Mouse (Mus musculus) megakaryocyte, embryonic 14.5 days (primary cell): ENCODE results near the gene Slc16a3. TPM values are rescaled to one million over a fixed set of nuclear protein-coding genes. Genes with fewer than 3 reads are reported as not detected.

Experiments used
- H3K27me3 ChIP-seq: replicated peaks from 2 replicates; pipeline ENCODE3; 2012; ENCODE audit warnings: inconsistent platforms
- H3K36me3 ChIP-seq: replicated peaks from 2 replicates; pipeline ENCODE3; 2012; ENCODE audit warnings: low read length, inconsistent platforms, mixed read lengths
- H3K4me1 ChIP-seq: 2 replicates; pipeline ENCODE4 v1.6.1; 2012; ENCODE audit warnings: inconsistent platforms
- H3K4me3 ChIP-seq: replicated peaks from 2 replicates; pipeline ENCODE3; 2012; ENCODE audit warnings: moderate library complexity, mild to moderate bottlenecking, inconsistent platforms
- H3K9me3 ChIP-seq: 2 replicates; pipeline ENCODE4 v1.6.1; 2012; ENCODE audit warnings: inconsistent platforms
- FLI1 ChIP-seq: IDR thresholded peaks from 2 replicates; pipeline ENCODE4 v1.6.1; 2012; ENCODE audit warnings: low read length, inconsistent platforms, mixed read lengths
- GATA1 ChIP-seq: IDR thresholded peaks from 3 replicates; pipeline ENCODE4 v1.6.1; 2012; ENCODE audit warnings: mixed read lengths, low read length, inconsistent platforms, borderline replicate concordance
- polyA plus RNA-seq: library from polyadenylated mRNA; stranded (reverse); fragments of >175 nt; gene quantifications from 2 replicates; pipeline ENCODE4 v1.2.3, GENCODE M21; 2012; ENCODE audit warnings: low replicate concordance; ENCODE audit not compliant: insufficient read depth

Slc16a3 gene
- polyA plus RNA-seq, 1 experiment, result 816 TPM

- peak overlapping the region; percentile 42 for H3K4me3 ChIP-seq
- no peak for TF ChIP-seq GATA1
- TF ChIP-seq FLI1, result no peak
These were observed 9.5 kb downstream of the Slc16a3 start for GRCm38 (mm10) chr11:120957731-120958257.

GRCm38 (mm10) chr11:120959066-120959465, 10.8 kb downstream of the Slc16a3 start:
- H3K27me3 ChIP-seq, result no peaks in the 10 kb centered on the region
- peak overlapping the region; percentile 76 for H3K4me3 ChIP-seq
- H3K9me3 ChIP-seq, result no peaks in the 10 kb centered on the region
- H3K4me1 ChIP-seq, result peaks cover 100% of the 10 kb centered on the region
- TF ChIP-seq GATA1 (no peak), FLI1 (no peak)
- H3K36me3 ChIP-seq, result peaks cover 100% of the 10 kb centered on the region

More at GRCm38 (mm10) chr11:120957731-120958257, 9.5 kb downstream of the Slc16a3 start:
- Histone ChIP-seq H3K9me3 (no peaks in the 10 kb centered on the region), H3K27me3 (no peaks in the 10 kb centered on the region), H3K36me3 (peaks cover 98% of the 10 kb centered on the region), H3K4me1 (peaks cover 98% of the 10 kb centered on the region)

GRCm38 (mm10) chr11:120959564-120959963, 11.3 kb downstream of the Slc16a3 start:
- H3K4me1 ChIP-seq, result peaks cover 100% of the 10 kb centered on the region
- H3K4me3 ChIP-seq, result peak overlapping the region; percentile 76
- no peaks in the 10 kb centered on the region for H3K27me3 ChIP-seq
- TF ChIP-seq FLI1 (no peak), GATA1 (no peak)
- peaks cover 100% of the 10 kb centered on the region for H3K36me3 ChIP-seq
- H3K9me3 ChIP-seq, result no peaks in the 10 kb centered on the region

GRCm38 (mm10) chr11:120960248-120960647, 12.0 kb downstream of the Slc16a3 start:
- H3K4me1 ChIP-seq, result peaks cover 100% of the 10 kb centered on the region
- peaks cover 100% of the 10 kb centered on the region for H3K36me3 ChIP-seq
- no peaks in the 10 kb centered on the region for H3K9me3 ChIP-seq
- TF ChIP-seq GATA1 (no peak), FLI1 (no peak)
- H3K4me3 ChIP-seq, result no peak overlapping the region
- no peaks in the 10 kb centered on the region for H3K27me3 ChIP-seq

GRCm38 (mm10) chr11:120961594-120961993, 13.3 kb downstream of the Slc16a3 start:
- no peaks in the 10 kb centered on the region for H3K27me3 ChIP-seq
- H3K4me3 ChIP-seq, result no peak overlapping the region
- H3K9me3 ChIP-seq, result no peaks in the 10 kb centered on the region
- TF ChIP-seq FLI1 (no peak), GATA1 (no peak)
- peaks cover 100% of the 10 kb centered on the region for H3K36me3 ChIP-seq
- H3K4me1 ChIP-seq, result peaks cover 100% of the 10 kb centered on the region

GRCm38 (mm10) chr11:120962050-120962771, 13.9 kb downstream of the Slc16a3 start:
- peaks cover 100% of the 10 kb centered on the region for H3K4me1 ChIP-seq
- TF ChIP-seq FLI1, result no peak
- TF ChIP-seq GATA1, result no peak
- H3K4me3 ChIP-seq, result no peak overlapping the region
- H3K9me3 ChIP-seq, result no peaks in the 10 kb centered on the region
- peaks cover 100% of the 10 kb centered on the region for H3K36me3 ChIP-seq
- no peaks in the 10 kb centered on the region for H3K27me3 ChIP-seq

GRCm38 (mm10) chr11:120962909-120963308, 14.6 kb downstream of the Slc16a3 start:
- no peaks in the 10 kb centered on the region for H3K27me3 ChIP-seq
- H3K36me3 ChIP-seq, result peaks cover 100% of the 10 kb centered on the region
- no peak overlapping the region for H3K4me3 ChIP-seq
- peaks cover 100% of the 10 kb centered on the region for H3K4me1 ChIP-seq
- H3K9me3 ChIP-seq, result no peaks in the 10 kb centered on the region
- TF ChIP-seq FLI1, result no peak
- no peak for TF ChIP-seq GATA1

GRCm38 (mm10) chr11:120964195-120965157, 16.2 kb downstream of the Slc16a3 start:
- Histone ChIP-seq H3K27me3 (no peaks in the 10 kb centered on the region), H3K9me3 (no peaks in the 10 kb centered on the region), H3K4me1 (peaks cover 96% of the 10 kb centered on the region), H3K4me3 (peak overlapping the region; percentile 69), H3K36me3 (peaks cover 100% of the 10 kb centered on the region)
- no peak for TF ChIP-seq GATA1
- TF ChIP-seq FLI1, result no peak

GRCm38 (mm10) chr11:120965587-120965986, 17.3 kb downstream of the Slc16a3 start:
- Histone ChIP-seq H3K4me1 (peaks cover 93% of the 10 kb centered on the region), H3K9me3 (no peaks in the 10 kb centered on the region), H3K27me3 (no peaks in the 10 kb centered on the region), H3K4me3 (peak overlapping the region; percentile 31), H3K36me3 (peaks cover 100% of the 10 kb centered on the region)
- TF ChIP-seq GATA1 (no peak), FLI1 (no peak)

- no peak for TF ChIP-seq GATA1
- TF ChIP-seq FLI1, result no peak
- H3K4me1 ChIP-seq, result peaks cover 81% of the 10 kb centered on the region
- H3K4me3 ChIP-seq, result no peak overlapping the region
- H3K27me3 ChIP-seq, result no peaks in the 10 kb centered on the region
- peaks cover 100% of the 10 kb centered on the region for H3K36me3 ChIP-seq
- H3K9me3 ChIP-seq, result no peaks in the 10 kb centered on the region
These were observed 21.5 kb downstream of the Slc16a3 start for GRCm38 (mm10) chr11:120969742-120970141.
